Mouse (Mus musculus): ENCODE data around the gene Rab6b. TPM values are rescaled to one million over a fixed set of nuclear protein-coding genes. Genes with fewer than 3 reads are reported as not detected.
"Not testable (repeated sequence)": the region's sequence is repeated elsewhere in the genome, so short reads cannot be mapped to it uniquely, and the experiment has no call there.

Gene Rab6b
- total RNA-seq, 2 experiments from 2014 or later = 0.42 to 0.61 TPM

GRCm38 (mm10) chr9:103134450-103135030 lies 23.0 kb downstream of the Rab6b start:
- ATAC-seq (replicated peaks; ENCODE audit: low FRiP score, poor library complexity, severe bottlenecking) = no peak

- no peak for ATAC-seq (replicated peaks; ENCODE audit: low FRiP score, poor library complexity, severe bottlenecking)
These were observed 27.9 kb downstream of the Rab6b start for GRCm38 (mm10) chr9:103139481-103139880.

- ATAC-seq (replicated peaks; ENCODE audit: low FRiP score, poor library complexity, severe bottlenecking) = no peak
These were observed 28.8 kb downstream of the Rab6b start for GRCm38 (mm10) chr9:103140384-103140783.

GRCm38 (mm10) chr9:103141266-103141665 lies 29.7 kb downstream of the Rab6b start:
- no peak for ATAC-seq (replicated peaks; ENCODE audit: low FRiP score, poor library complexity, severe bottlenecking)

- no peak for ATAC-seq (replicated peaks; ENCODE audit: low FRiP score, poor library complexity, severe bottlenecking)
These were observed 32.3 kb downstream of the Rab6b start for GRCm38 (mm10) chr9:103143881-103144280.

GRCm38 (mm10) chr9:103145351-103145750 lies 33.8 kb downstream of the Rab6b start:
- no peak for ATAC-seq (replicated peaks; ENCODE audit: low FRiP score, poor library complexity, severe bottlenecking)

- no peak for ATAC-seq (replicated peaks; ENCODE audit: low FRiP score, poor library complexity, severe bottlenecking)
These were observed 34.7 kb downstream of the Rab6b start for GRCm38 (mm10) chr9:103146257-103146656.

GRCm38 (mm10) chr9:103146703-103147102 lies 35.1 kb downstream of the Rab6b start:
- ATAC-seq (replicated peaks; ENCODE audit: low FRiP score, poor library complexity, severe bottlenecking) = no peak

GRCm38 (mm10) chr9:103147103-103147502 lies 35.5 kb downstream of the Rab6b start:
- no peak for ATAC-seq (replicated peaks; ENCODE audit: low FRiP score, poor library complexity, severe bottlenecking)

- ATAC-seq (replicated peaks; ENCODE audit: low FRiP score, poor library complexity, severe bottlenecking) = no peak
These were observed 37.6 kb downstream of the Rab6b start for GRCm38 (mm10) chr9:103149074-103149799.

GRCm38 (mm10) chr9:103153286-103153685 lies 41.7 kb downstream of the Rab6b start:
- no peak for ATAC-seq (replicated peaks; ENCODE audit: low FRiP score, poor library complexity, severe bottlenecking)

- no peak for ATAC-seq (replicated peaks; ENCODE audit: low FRiP score, poor library complexity, severe bottlenecking)
These were observed 43.0 kb downstream of the Rab6b start for GRCm38 (mm10) chr9:103154568-103154967.

GRCm38 (mm10) chr9:103155158-103155557 lies 43.6 kb downstream of the Rab6b start:
- ATAC-seq (replicated peaks; ENCODE audit: low FRiP score, poor library complexity, severe bottlenecking) = not testable (repeated sequence)

- ATAC-seq (replicated peaks; ENCODE audit: low FRiP score, poor library complexity, severe bottlenecking) = no peak
These were observed 52.2 kb downstream of the Rab6b start for GRCm38 (mm10) chr9:103163806-103164205.

GRCm38 (mm10) chr9:103168046-103168445 lies 56.5 kb downstream of the Rab6b start:
- ATAC-seq (replicated peaks; ENCODE audit: low FRiP score, poor library complexity, severe bottlenecking) = no peak

GRCm38 (mm10) chr9:103168771-103169170 lies 57.2 kb downstream of the Rab6b start:
- no peak for ATAC-seq (replicated peaks; ENCODE audit: low FRiP score, poor library complexity, severe bottlenecking)

GRCm38 (mm10) chr9:103174771-103175519 lies 63.4 kb downstream of the Rab6b start:
- no peak for ATAC-seq (replicated peaks; ENCODE audit: low FRiP score, poor library complexity, severe bottlenecking)

- ATAC-seq (replicated peaks; ENCODE audit: low FRiP score, poor library complexity, severe bottlenecking) = no peak
These were observed 64.1 kb downstream of the Rab6b start for GRCm38 (mm10) chr9:103175692-103176091.

- peak; percentile 72 for ATAC-seq (replicated peaks; ENCODE audit: low FRiP score, poor library complexity, severe bottlenecking)
These were observed 68.7 kb downstream of the Rab6b start for GRCm38 (mm10) chr9:103180303-103180702.

GRCm38 (mm10) chr9:103180807-103181565 lies 69.4 kb downstream of the Rab6b start:
- peak; percentile 53 for ATAC-seq (replicated peaks; ENCODE audit: low FRiP score, poor library complexity, severe bottlenecking)

Data from erythroid progenitor cell, adult 5-6 weeks (primary cell).